Mouse (Mus musculus) kidney, postnatal 25 days (tissue): ENCODE results near the gene Nrtn.

ENCODE experiments used
- DNase-seq, 2 experiments: peaks; one replicate each; pipeline ENCODE4 v3.0.0; 2021; ENCODE audit warnings: mixed read lengths in 2 of 2

The Nrtn gene

GRCm38 (mm10) chr17:56762769-56763731 lies 5.7 kb upstream of the Nrtn start:
- peak; percentile 63 to 71 for DNase-seq

- DNase-seq: peak; percentile 93 to 95
These were observed 4.7 kb upstream of the Nrtn start for GRCm38 (mm10) chr17:56761991-56762410.

GRCm38 (mm10) chr17:56761077-56761476 lies 3.7 kb upstream of the Nrtn start:
- no peak for DNase-seq

- DNase-seq: peak in 1 of 2 experiments; percentile 46
These were observed 1.9 kb upstream of the Nrtn start for GRCm38 (mm10) chr17:56759261-56759660.

GRCm38 (mm10) chr17:56758132-56758531 lies 802 bp upstream of the Nrtn start:
- DNase-seq: peak; percentile 83 to 88

- peak; percentile 52 to 74 for DNase-seq
These were observed 479 bp downstream of the Nrtn start for GRCm38 (mm10) chr17:56756703-56757399.

GRCm38 (mm10) chr17:56754271-56755185 lies 2.8 kb downstream of the Nrtn start:
- peak; percentile 31 to 71 for DNase-seq

GRCm38 (mm10) chr17:56753452-56753851 lies 3.9 kb downstream of the Nrtn start:
- DNase-seq: peak in 1 of 2 experiments; percentile 42

GRCm38 (mm10) chr17:56751404-56752072 lies 5.8 kb downstream of the Nrtn start:
- DNase-seq: peak; percentile 40 to 81

- no peak for DNase-seq
These were observed 13.2 kb downstream of the Nrtn start for GRCm38 (mm10) chr17:56744173-56744572.

GRCm38 (mm10) chr17:56740788-56741160 lies 16.6 kb downstream of the Nrtn start:
- DNase-seq: no peak

GRCm38 (mm10) chr17:56740118-56740787 lies 17.1 kb downstream of the Nrtn start:
- DNase-seq: no peak

GRCm38 (mm10) chr17:56738221-56738620 lies 19.1 kb downstream of the Nrtn start:
- DNase-seq: no peak

- no peak for DNase-seq
These were observed 20.8 kb downstream of the Nrtn start for GRCm38 (mm10) chr17:56736534-56736933.

GRCm38 (mm10) chr17:56729656-56730055 lies 27.7 kb downstream of the Nrtn start:
- DNase-seq: no peak

GRCm38 (mm10) chr17:56729151-56729550 lies 28.2 kb downstream of the Nrtn start:
- DNase-seq: peak; percentile 21 to 69

GRCm38 (mm10) chr17:56728117-56728516 lies 29.2 kb downstream of the Nrtn start:
- peak in 1 of 2 experiments; percentile 56 for DNase-seq

GRCm38 (mm10) chr17:56727659-56728058 lies 29.7 kb downstream of the Nrtn start:
- no peak for DNase-seq

- no peak for DNase-seq
These were observed 30.2 kb downstream of the Nrtn start for GRCm38 (mm10) chr17:56727029-56727649.

- DNase-seq: no peak
These were observed 33.7 kb downstream of the Nrtn start for GRCm38 (mm10) chr17:56723419-56724161.
